Mouse (Mus musculus) small intestine, adult 2 months (tissue): Measurements from ENCODE around the gene Rimklb. TPM values are rescaled to one million over a fixed set of nuclear protein-coding genes. Genes with fewer than 3 reads are reported as not detected.

Experiments used
- H3K27ac ChIP-seq: fragments of 200-500 bp; 2 replicates; pipeline ENCODE4 v1.5.1; 2012; ENCODE audit warnings: low read depth, low read length, control low read depth, inconsistent platforms; ENCODE audit not compliant: insufficient read depth
- H3K27me3 ChIP-seq: fragments of 200-500 bp; 2 replicates; pipeline ENCODE4 v1.6.1; 2012; ENCODE audit warnings: mild to moderate bottlenecking, moderate library complexity, low read length, inconsistent platforms; ENCODE audit not compliant: control insufficient read depth, insufficient read depth
- H3K36me3 ChIP-seq: fragments of 200-500 bp; 2 replicates; pipeline ENCODE4 v1.6.1; 2012; ENCODE audit warnings: mild to moderate bottlenecking, low read length, control low read depth, inconsistent platforms; ENCODE audit not compliant: control insufficient read depth, insufficient read depth
- H3K4me1 ChIP-seq: fragments of 200-500 bp; 2 replicates; pipeline ENCODE4 v1.6.1; 2012; ENCODE audit warnings: low read length, inconsistent platforms, mixed read lengths; ENCODE audit not compliant: control insufficient read depth, insufficient read depth, insufficient read length
- H3K4me3 ChIP-seq: fragments of 200-500 bp; 2 replicates; pipeline ENCODE4 v1.5.1; 2012; ENCODE audit warnings: low read depth, mild to moderate bottlenecking, control low read depth, inconsistent platforms, low read length, moderate library complexity
- CTCF ChIP-seq: fragments of 200-500 bp; IDR thresholded peaks from 2 replicates; pipeline ENCODE4 v1.5.1; 2012; ENCODE audit warnings: low read depth, mild to moderate bottlenecking, control low read depth, inconsistent platforms, low read length, moderate library complexity, mixed read lengths; ENCODE audit not compliant: insufficient replicate concordance, insufficient read length; ENCODE audit errors: extremely low read depth
- POLR2A ChIP-seq: fragments of 200-500 bp; IDR thresholded peaks from 2 replicates; pipeline ENCODE4 v1.6.1; 2012; ENCODE audit warnings: low read depth, mild to moderate bottlenecking, control low read depth, inconsistent platforms, low read length, moderate library complexity
- WGBS: fragments of 180-500 bp; shearing (Covaris S2); methylation state at CpG from one replicate; pipeline ENCODE4 v1.1.7; 2018; 5-methylcytosine and 5-hydroxymethylcytosine counted together
- polyA plus RNA-seq: library from polyadenylated mRNA; depleted of rRNA; stranded (reverse); fragments of >200 nt; gene quantifications from 2 replicates; pipeline ENCODE4 v1.2.3, GENCODE M21; 2012

Rimklb gene
- polyA plus RNA-seq, 1 experiment = not detected

GRCm38 (mm10) chr6:122496501-122496900 lies 2.1 kb downstream of the Rimklb start:
- no peaks in the 10 kb centered on the region; the same call in 1 of the 2 replicates for H3K4me1 ChIP-seq
- no peak overlapping the region for H3K27ac ChIP-seq
- WGBS = 35% methylated on average over 5 of the region's 5 CpGs
- H3K4me3 ChIP-seq = no peak overlapping the region
- peaks cover 10% of the 10 kb centered on the region; the same call in 1 of the 2 replicates for H3K27me3 ChIP-seq
- TF ChIP-seq CTCF = no peak
- no peak for TF ChIP-seq POLR2A
- H3K36me3 ChIP-seq = no peaks in the 10 kb centered on the region

GRCm38 (mm10) chr6:122495082-122495881 lies 3.3 kb downstream of the Rimklb start:
- TF ChIP-seq CTCF (no peak), POLR2A (no peak)
- Histone ChIP-seq H3K36me3 (no peaks in the 10 kb centered on the region), H3K27me3 (peaks cover 18% of the 10 kb centered on the region; the same call in 1 of the 2 replicates), H3K27ac (no peak overlapping the region), H3K4me3 (no peak overlapping the region), H3K4me1 (no peaks in the 10 kb centered on the region; the same call in 1 of the 2 replicates)
- 22% methylated on average over 21 of the region's 21 CpGs for WGBS

- Histone ChIP-seq H3K36me3 (no peaks in the 10 kb centered on the region), H3K27ac (no peak overlapping the region), H3K27me3 (peaks cover 19% of the 10 kb centered on the region; the same call in 1 of the 2 replicates), H3K4me1 (no peaks in the 10 kb centered on the region; the same call in 1 of the 2 replicates), H3K4me3 (no peak overlapping the region)
- no peak for TF ChIP-seq CTCF
- TF ChIP-seq POLR2A = no peak
- 64% methylated on average over 6 of the region's 6 CpGs for WGBS
Observed at GRCm38 (mm10) chr6:122493799-122494472, 4.6 kb downstream of the Rimklb start.

GRCm38 (mm10) chr6:122492479-122492878 lies 6.1 kb downstream of the Rimklb start:
- WGBS = 31% methylated on average over 6 of the region's 6 CpGs
- H3K27ac ChIP-seq = no peak overlapping the region

GRCm38 (mm10) chr6:122491557-122491956 lies 7.0 kb downstream of the Rimklb start:
- Histone ChIP-seq H3K27ac (no peak overlapping the region), H3K4me1 (peaks cover 2% of the 10 kb centered on the region), H3K36me3 (no peaks in the 10 kb centered on the region), H3K27me3 (peaks cover 34% of the 10 kb centered on the region), H3K4me3 (peak overlapping the region; percentile 50)
- WGBS = under 1% methylated on average over 16 of the region's 16 CpGs
- TF ChIP-seq POLR2A (no peak), CTCF (no peak)

More at GRCm38 (mm10) chr6:122492479-122492878, 6.1 kb downstream of the Rimklb start:
- Histone ChIP-seq H3K27me3 (peaks cover 25% of the 10 kb centered on the region), H3K4me3 (no peak overlapping the region), H3K36me3 (no peaks in the 10 kb centered on the region), H3K4me1 (no peaks in the 10 kb centered on the region; the same call in 1 of the 2 replicates)
- TF ChIP-seq POLR2A (no peak), CTCF (no peak)

- Histone ChIP-seq H3K27me3 (peaks cover 39% of the 10 kb centered on the region), H3K27ac (no peak overlapping the region), H3K36me3 (no peaks in the 10 kb centered on the region), H3K4me1 (peaks cover 3% of the 10 kb centered on the region), H3K4me3 (no peak overlapping the region)
- WGBS = 20% methylated on average over 15 of the region's 15 CpGs
- TF ChIP-seq CTCF = no peak
- TF ChIP-seq POLR2A = no peak
Observed at GRCm38 (mm10) chr6:122490929-122491512, 7.5 kb downstream of the Rimklb start.
